In genomic region chr8:77958814-77959372, GRCm38 (mm10) we compare ENCODE assay signal across 23 mouse cellular contexts.
"Had no signal": no experiment of that assay in that cellular context is flagged by ENCODE, and none has a peak within 500 bp of the region (broad histone marks: within the 10 kb centered on the region; RNA-seq: fewer than 3 reads in every experiment).

No protein-coding gene starts in this region.

- H3K27ac ChIP-seq: kidney, postnatal 0 days; left cerebral cortex, adult 2 months; limb, embryonic 12.5 days; limb, embryonic 15.5 days; liver, embryonic 14.5 days; midbrain, embryonic 12.5 days; midbrain, embryonic 15.5 days; neural tube, embryonic 13.5 days; stomach, embryonic 15.5 days had no signal

- ATAC-seq: liver, postnatal 0 days; lung, postnatal 0 days; midbrain, embryonic 15.5 days had no signal

- H3K36me3 ChIP-seq: limb, embryonic 12.5 days; limb, embryonic 15.5 days; midbrain, embryonic 12.5 days; midbrain, embryonic 15.5 days; neural tube, embryonic 13.5 days; stomach, embryonic 15.5 days had no signal

- DNase-seq: kidney, adult 2 months; kidney, postnatal 25 days; layer of hippocampus, postnatal 36 days; left cerebral cortex, postnatal 4 days; liver, postnatal 0 days; lung, embryonic 14.5 days; lung, postnatal 36 days; retina, postnatal 1 day; right cerebral cortex, postnatal 25 days; spleen, adult 18-20 months; thymus, postnatal 25 days had no signal

- H3K27me3 ChIP-seq: limb, embryonic 12.5 days; limb, embryonic 15.5 days; midbrain, embryonic 12.5 days; midbrain, embryonic 15.5 days; neural tube, embryonic 13.5 days; stomach, embryonic 15.5 days had no signal

- H3K9ac ChIP-seq: limb, embryonic 12.5 days; limb, embryonic 15.5 days; liver, embryonic 14.5 days; liver, postnatal 0 days; lung, embryonic 14.5 days; midbrain, embryonic 12.5 days; midbrain, embryonic 15.5 days; neural tube, embryonic 13.5 days; stomach, embryonic 15.5 days had no signal

- H3K4me1 ChIP-seq: limb, embryonic 12.5 days; limb, embryonic 15.5 days; midbrain, embryonic 12.5 days; midbrain, embryonic 15.5 days; neural tube, embryonic 13.5 days; stomach, embryonic 15.5 days had no signal

- H3K4me3 ChIP-seq: left cerebral cortex, adult 2 months; limb, embryonic 12.5 days; limb, embryonic 15.5 days; midbrain, embryonic 12.5 days; midbrain, embryonic 15.5 days; myocyte; neural tube, embryonic 13.5 days; stomach, embryonic 15.5 days had no signal

- H3K4me2 ChIP-seq: limb, embryonic 12.5 days; limb, embryonic 15.5 days; liver, embryonic 11.5 days; lung, embryonic 14.5 days; midbrain, embryonic 12.5 days; midbrain, embryonic 15.5 days; neural tube, embryonic 13.5 days; stomach, embryonic 15.5 days had no signal

- H3K9me3 ChIP-seq: limb, embryonic 12.5 days; limb, embryonic 15.5 days; midbrain, embryonic 12.5 days; midbrain, embryonic 15.5 days; neural tube, embryonic 13.5 days; stomach, embryonic 15.5 days had no signal
